Mouse (Mus musculus): ENCODE measurements around the gene Ubap1.

The Ubap1 gene

GRCm38 (mm10) chr4:41348584-41349198 is at the start of gene Ubap1:
Gene Ubap1 (plus strand): TSS chr4:41348996.
- DNase-seq (ENCODE audit: low spot score): peak; percentile 97

GRCm38 (mm10) chr4:41303671-41304070 is 45.1 kb upstream of the Ubap1 start:
- DNase-seq (ENCODE audit: low spot score): no peak

GRCm38 (mm10) chr4:41304302-41304701 is 44.5 kb upstream of the Ubap1 start:
- DNase-seq (ENCODE audit: low spot score): no peak

- DNase-seq (ENCODE audit: low spot score): no peak
Observed at GRCm38 (mm10) chr4:41307406-41307805, 41.4 kb upstream of the Ubap1 start.

- DNase-seq (ENCODE audit: low spot score): no peak
Observed at GRCm38 (mm10) chr4:41310567-41311563, 37.9 kb upstream of the Ubap1 start.

- no peak for DNase-seq (ENCODE audit: low spot score)
Observed at GRCm38 (mm10) chr4:41313722-41314121, 35.1 kb upstream of the Ubap1 start.

- peak; percentile 94 for DNase-seq (ENCODE audit: low spot score)
Observed at GRCm38 (mm10) chr4:41314141-41315129, 34.4 kb upstream of the Ubap1 start, which contains the start of gene Dcaf12. Gene Dcaf12 (minus strand): TSS chr4:41314889.

GRCm38 (mm10) chr4:41315173-41315572 is 33.6 kb upstream of the Ubap1 start:
- no peak for DNase-seq (ENCODE audit: low spot score)

- no peak for DNase-seq (ENCODE audit: low spot score)
Observed at GRCm38 (mm10) chr4:41318267-41318666, 30.5 kb upstream of the Ubap1 start.

- DNase-seq (ENCODE audit: low spot score): no peak
Observed at GRCm38 (mm10) chr4:41320971-41321370, 27.8 kb upstream of the Ubap1 start.

GRCm38 (mm10) chr4:41326876-41327275 is 21.9 kb upstream of the Ubap1 start:
- no peak for DNase-seq (ENCODE audit: low spot score)

- no peak for DNase-seq (ENCODE audit: low spot score)
Observed at GRCm38 (mm10) chr4:41329481-41329880, 19.3 kb upstream of the Ubap1 start.

- DNase-seq (ENCODE audit: low spot score): no peak
Observed at GRCm38 (mm10) chr4:41331085-41331484, 17.7 kb upstream of the Ubap1 start.

- no peak for DNase-seq (ENCODE audit: low spot score)
Observed at GRCm38 (mm10) chr4:41331698-41332421, 16.9 kb upstream of the Ubap1 start.

- no peak for DNase-seq (ENCODE audit: low spot score)
Observed at GRCm38 (mm10) chr4:41336546-41336945, 12.2 kb upstream of the Ubap1 start.

GRCm38 (mm10) chr4:41340912-41341550 is 7.8 kb upstream of the Ubap1 start:
- DNase-seq (ENCODE audit: low spot score): no peak

- no peak for DNase-seq (ENCODE audit: low spot score)
Observed at GRCm38 (mm10) chr4:41346011-41346410, 2.8 kb upstream of the Ubap1 start.

GRCm38 (mm10) chr4:41347839-41348238 is 957 bp upstream of the Ubap1 start:
- peak; percentile 24 for DNase-seq (ENCODE audit: low spot score)

- no peak for DNase-seq (ENCODE audit: low spot score)
Observed at GRCm38 (mm10) chr4:41349199-41349591, 399 bp downstream of the Ubap1 start.

GRCm38 (mm10) chr4:41352758-41353157 is 4.0 kb downstream of the Ubap1 start:
- DNase-seq (ENCODE audit: low spot score): no peak

GRCm38 (mm10) chr4:41353265-41353664 is 4.5 kb downstream of the Ubap1 start:
- DNase-seq (ENCODE audit: low spot score): peak; percentile 9

Measured in MN1 (cell line).